Mouse (Mus musculus): ENCODE results near the gene Anks1b.

The Anks1b gene

GRCm38 (mm10) chr10:90947043-90947442, 1073.7 kb downstream of the Anks1b start:
- DNase-seq (ENCODE audit: low read depth, low spot score): no peak

GRCm38 (mm10) chr10:90947608-90948373, 1074.5 kb downstream of the Anks1b start:
- no peak for DNase-seq (ENCODE audit: low read depth, low spot score)

GRCm38 (mm10) chr10:90953103-90953709, 1079.9 kb downstream of the Anks1b start:
- DNase-seq (ENCODE audit: low read depth, low spot score): no peak

- DNase-seq (ENCODE audit: low read depth, low spot score): no peak
Measured at GRCm38 (mm10) chr10:90953821-90954220, 1080.5 kb downstream of the Anks1b start.

- no peak for DNase-seq (ENCODE audit: low read depth, low spot score)
Measured at GRCm38 (mm10) chr10:90960374-90960773, 1087.1 kb downstream of the Anks1b start.

- DNase-seq (ENCODE audit: low read depth, low spot score): no peak
Measured at GRCm38 (mm10) chr10:90964511-90964910, 1091.2 kb downstream of the Anks1b start.

- DNase-seq (ENCODE audit: low read depth, low spot score): no peak
Measured at GRCm38 (mm10) chr10:90965671-90966315, 1092.5 kb downstream of the Anks1b start.

GRCm38 (mm10) chr10:90966821-90967220, 1093.5 kb downstream of the Anks1b start:
- DNase-seq (ENCODE audit: low read depth, low spot score): no peak

GRCm38 (mm10) chr10:90968247-90968646, 1094.9 kb downstream of the Anks1b start:
- DNase-seq (ENCODE audit: low read depth, low spot score): no peak

GRCm38 (mm10) chr10:90969355-90970174, 1096.3 kb downstream of the Anks1b start:
- peak; percentile 28 for DNase-seq (ENCODE audit: low read depth, low spot score)

GRCm38 (mm10) chr10:90970560-90970959, 1097.3 kb downstream of the Anks1b start:
- no peak for DNase-seq (ENCODE audit: low read depth, low spot score)

GRCm38 (mm10) chr10:90974084-90974483, 1100.8 kb downstream of the Anks1b start:
- no peak for DNase-seq (ENCODE audit: low read depth, low spot score)

GRCm38 (mm10) chr10:90974491-90974890, 1101.2 kb downstream of the Anks1b start:
- DNase-seq (ENCODE audit: low read depth, low spot score): no peak

- DNase-seq (ENCODE audit: low read depth, low spot score): no peak
Measured at GRCm38 (mm10) chr10:90981811-90982210, 1108.5 kb downstream of the Anks1b start.

- DNase-seq (ENCODE audit: low read depth, low spot score): no peak
Measured at GRCm38 (mm10) chr10:90983046-90983445, 1109.7 kb downstream of the Anks1b start.

- no peak for DNase-seq (ENCODE audit: low read depth, low spot score)
Measured at GRCm38 (mm10) chr10:90990340-90990739, 1117.0 kb downstream of the Anks1b start.

- DNase-seq (ENCODE audit: low read depth, low spot score): no peak
Measured at GRCm38 (mm10) chr10:90992237-90992636, 1118.9 kb downstream of the Anks1b start.

- no peak for DNase-seq (ENCODE audit: low read depth, low spot score)
Measured at GRCm38 (mm10) chr10:90993869-90994268, 1120.6 kb downstream of the Anks1b start.

GRCm38 (mm10) chr10:90999899-91000298, 1126.6 kb downstream of the Anks1b start:
- no peak for DNase-seq (ENCODE audit: low read depth, low spot score)

- no peak for DNase-seq (ENCODE audit: low read depth, low spot score)
Measured at GRCm38 (mm10) chr10:91001421-91001820, 1128.1 kb downstream of the Anks1b start.

- DNase-seq (ENCODE audit: low read depth, low spot score): no peak
Measured at GRCm38 (mm10) chr10:91005858-91006538, 1132.7 kb downstream of the Anks1b start.
